Mouse (Mus musculus) urinary bladder, postnatal 14 days (tissue): ENCODE measurements at regions not wholly inside any gene's neighbourhood (a gene's known extent, or its start where the extent isn't known, plus 50 kb on each side); places are given as distances from the start of the nearest gene placed in this dataset.

Source experiments
- DNase-seq: peaks from one replicate; pipeline ENCODE4 v3.0.0; 2021; ENCODE audit warnings: low spot score

GRCm38 (mm10) chrX:142026402-142026801 is 151.4 kb upstream of the Gm15294 start:
- DNase-seq: no peak

GRCm38 (mm10) chrX:141998304-141998856 is 123.3 kb upstream of the Gm15294 start:
- peak; percentile 4 for DNase-seq
